Mouse (Mus musculus) mouse trophoblast stem cell (cell line): ENCODE results near the gene Barx2.

Source experiments
- in situ Hi-C, 2 experiments: fragments of 300-500 bp; cut with MseI, MboI; formaldehyde crosslinking; loops; 2 replicates in 1 of 2; 3 replicates in 1 of 2; pipeline ENCODE4 v1.15.1; 2025

The Barx2 gene

DNA sequence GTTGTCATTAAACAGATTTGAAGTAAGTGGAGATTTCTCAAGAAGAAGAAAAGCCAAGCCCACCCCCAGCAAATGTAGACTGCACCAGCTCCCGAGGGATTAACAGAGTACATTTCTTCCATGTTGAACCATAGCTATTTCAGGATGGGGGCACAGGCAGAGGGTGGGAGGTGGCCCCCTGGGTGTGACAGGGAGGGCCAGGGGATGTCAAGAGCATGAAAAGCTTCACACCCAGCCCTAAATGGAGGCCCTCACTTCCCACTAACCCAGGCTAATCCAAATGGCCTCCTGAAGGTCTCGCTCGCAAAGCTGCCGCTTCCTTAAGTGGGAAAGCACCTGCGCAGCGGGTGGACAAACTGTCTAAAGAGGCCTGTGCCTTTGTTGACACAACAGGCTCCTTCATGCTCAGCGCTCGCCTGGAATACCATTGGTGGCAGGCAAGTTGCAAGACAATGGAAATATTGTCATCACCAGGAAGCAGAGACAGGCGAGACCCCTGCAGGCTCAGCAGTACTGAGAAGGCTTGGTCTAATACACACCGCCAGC, 18.4 kb downstream of the Barx2 start:
- in situ Hi-C loops: no loop called here

GRCm38 (mm10) chr9:31888333-31888732, 24.9 kb downstream of the Barx2 start:
- in situ Hi-C loops: no loop called here

DNA sequence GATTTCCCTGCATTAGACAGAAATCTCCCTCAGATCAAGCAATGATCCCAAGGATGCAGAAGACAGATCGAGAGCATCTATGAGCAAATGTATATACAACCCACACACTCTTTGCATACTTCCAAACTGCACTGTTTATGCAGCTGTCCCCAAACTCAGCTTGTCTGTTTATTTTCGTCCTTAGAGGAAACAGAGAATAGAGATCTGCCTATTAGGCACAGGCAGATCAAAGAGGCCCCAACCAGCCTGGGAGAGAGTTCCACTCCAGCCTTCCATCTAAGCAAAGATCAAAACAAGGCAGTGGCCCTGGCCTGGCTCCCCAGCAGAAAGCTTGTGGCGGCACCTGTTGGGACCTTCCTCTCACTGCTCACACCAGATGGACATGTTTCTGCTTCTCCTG, 27.0 kb downstream of the Barx2 start:
- in situ Hi-C loops: no loop called here

DNA sequence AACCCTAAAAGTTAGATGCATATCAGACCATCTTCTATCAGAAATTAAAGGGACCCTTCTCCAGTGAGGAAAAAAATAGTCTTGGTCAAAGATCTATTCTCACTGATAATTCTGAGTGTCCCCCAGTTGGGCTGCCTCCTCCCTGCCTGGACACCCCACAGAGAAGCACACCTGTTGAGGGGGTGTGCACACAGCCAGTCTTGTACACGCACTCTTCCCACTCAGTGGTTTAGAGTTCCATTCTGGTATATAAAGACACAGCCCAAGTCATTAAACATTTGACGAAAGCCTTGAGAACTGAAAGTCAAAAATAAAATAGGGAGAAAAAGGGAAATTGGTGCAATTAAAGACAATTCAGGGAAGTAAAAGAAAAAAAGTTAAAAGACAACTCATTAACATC, 30.9 kb downstream of the Barx2 start:
- in situ Hi-C loops: no loop called here

DNA sequence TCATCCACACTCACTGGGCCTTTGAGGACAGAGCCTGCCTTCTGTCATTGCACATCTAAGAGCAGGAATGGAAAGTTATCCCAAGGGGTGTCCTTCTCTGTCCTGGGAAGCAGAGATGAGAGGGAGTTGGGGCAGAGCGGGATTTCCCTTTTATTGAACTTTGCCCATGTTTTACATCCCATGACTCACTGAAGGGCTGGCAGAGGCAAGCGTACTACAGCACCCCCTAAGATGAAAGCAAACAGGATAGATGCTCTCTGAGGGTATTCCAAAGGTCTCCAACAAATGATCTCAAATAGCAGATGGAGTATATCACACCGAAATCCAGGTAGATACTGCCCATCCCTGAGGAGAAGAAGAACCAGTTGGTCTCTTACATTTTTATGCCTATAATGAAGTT, 37.7 kb downstream of the Barx2 start:
- in situ Hi-C loops: no loop called here

GRCm38 (mm10) chr9:31874236-31874635, 39.0 kb downstream of the Barx2 start:
- in situ Hi-C loops: no loop called here

GRCm38 (mm10) chr9:31871410-31871809, 41.9 kb downstream of the Barx2 start:
- in situ Hi-C loops: no loop called here

GRCm38 (mm10) chr9:31868823-31869460, 44.3 kb downstream of the Barx2 start:
- in situ Hi-C loops: no loop called here

- in situ Hi-C loops: no loop called here
Observed at GRCm38 (mm10) chr9:31863830-31864229, 49.4 kb downstream of the Barx2 start.

DNA sequence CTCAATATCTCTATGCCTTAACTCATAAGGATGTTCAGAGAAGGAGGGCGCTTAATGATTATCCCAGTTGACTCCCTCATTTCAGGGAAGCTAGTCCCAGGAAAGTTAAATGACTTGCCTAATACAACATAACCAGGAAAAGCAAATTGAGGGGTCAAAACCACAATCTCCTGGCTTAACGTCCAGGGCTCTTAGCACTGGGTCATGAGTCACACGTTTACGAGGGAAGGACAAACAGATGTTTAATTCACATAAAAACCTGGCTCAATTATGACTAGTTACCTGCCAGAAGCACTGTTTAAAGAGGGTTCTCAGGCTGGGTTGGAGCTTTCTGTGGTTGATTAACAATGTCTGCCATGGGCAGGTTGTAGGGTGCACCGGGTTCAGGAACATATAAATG, 53.8 kb downstream of the Barx2 start:
- in situ Hi-C loops: no loop called here

GRCm38 (mm10) chr9:31858720-31859340, 54.4 kb downstream of the Barx2 start:
- in situ Hi-C loops: no loop called here

- in situ Hi-C loops: no loop called here
Observed at GRCm38 (mm10) chr9:31857512-31857911, 55.8 kb downstream of the Barx2 start.

DNA sequence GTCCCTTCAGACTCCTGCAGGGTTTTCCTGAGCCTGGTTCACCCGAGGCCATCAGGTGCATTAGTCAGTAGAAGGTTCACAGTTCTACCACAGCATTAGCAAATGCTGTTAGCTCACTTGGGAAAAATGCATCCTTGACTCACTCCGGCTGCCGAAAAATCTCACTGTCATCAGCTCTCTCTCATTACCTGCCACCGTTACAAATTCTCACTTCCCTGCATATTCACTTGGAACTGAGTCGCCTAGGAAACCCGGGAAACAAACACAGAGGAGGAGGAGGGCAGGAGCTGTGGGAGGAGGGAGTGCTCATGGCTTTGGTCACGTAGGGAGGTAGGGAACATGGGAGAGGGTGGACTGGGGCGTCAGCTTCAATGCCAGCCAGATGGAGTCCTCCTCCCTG, 56.8 kb downstream of the Barx2 start:
- in situ Hi-C loops: no loop called here

DNA sequence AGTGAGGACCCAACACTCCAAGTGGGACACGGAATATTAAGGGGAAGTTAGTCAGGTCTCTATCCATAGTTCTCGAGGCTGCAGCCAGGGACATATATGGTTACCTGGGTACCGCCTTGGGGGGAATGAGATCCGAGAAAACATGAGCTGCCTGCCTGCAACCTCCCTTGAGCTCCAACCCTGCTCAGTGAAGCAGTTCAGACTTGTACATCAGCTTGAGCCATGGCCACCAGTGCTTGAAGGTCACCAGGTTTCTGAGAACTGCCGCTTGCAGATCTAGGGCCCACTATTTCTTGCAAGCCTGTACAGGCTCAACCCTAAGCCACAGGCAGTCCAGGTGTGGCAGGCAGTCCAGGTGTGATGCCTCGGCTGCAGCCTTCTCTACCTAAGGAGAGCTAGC, 57.6 kb downstream of the Barx2 start:
- in situ Hi-C loops: no loop called here

GRCm38 (mm10) chr9:31851710-31852109, 61.6 kb downstream of the Barx2 start:
- in situ Hi-C loops: no loop called here

GRCm38 (mm10) chr9:31850706-31851105, 62.6 kb downstream of the Barx2 start:
- in situ Hi-C loops: no loop called here

DNA sequence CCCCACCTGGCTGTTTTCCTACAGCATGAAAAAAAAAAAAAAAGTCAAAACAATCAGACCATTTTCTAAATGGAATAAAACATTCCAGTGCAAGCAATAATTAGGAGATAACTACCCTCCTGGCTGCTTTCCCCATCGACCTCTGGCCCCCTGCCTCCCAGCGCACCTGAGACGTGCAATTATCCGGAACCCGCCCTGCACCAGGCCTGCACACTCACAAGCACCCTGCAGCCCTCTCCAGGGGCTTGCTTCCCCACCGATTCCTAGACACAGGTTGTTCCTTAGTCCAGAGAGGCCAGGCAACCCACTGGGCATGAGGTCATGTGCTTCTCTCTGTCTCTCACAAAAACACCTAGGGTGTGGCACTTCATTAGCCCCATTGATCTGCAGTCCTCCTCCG, 63.9 kb downstream of the Barx2 start:
- in situ Hi-C loops: no loop called here

GRCm38 (mm10) chr9:31844614-31845013, 68.6 kb downstream of the Barx2 start:
- in situ Hi-C loops: no loop called here

- in situ Hi-C loops: no loop called here
Observed at GRCm38 (mm10) chr9:31841108-31841815, 72.0 kb downstream of the Barx2 start.

- in situ Hi-C loops: no loop called here
Observed at GRCm38 (mm10) chr9:31840571-31840970, 72.7 kb downstream of the Barx2 start.

DNA sequence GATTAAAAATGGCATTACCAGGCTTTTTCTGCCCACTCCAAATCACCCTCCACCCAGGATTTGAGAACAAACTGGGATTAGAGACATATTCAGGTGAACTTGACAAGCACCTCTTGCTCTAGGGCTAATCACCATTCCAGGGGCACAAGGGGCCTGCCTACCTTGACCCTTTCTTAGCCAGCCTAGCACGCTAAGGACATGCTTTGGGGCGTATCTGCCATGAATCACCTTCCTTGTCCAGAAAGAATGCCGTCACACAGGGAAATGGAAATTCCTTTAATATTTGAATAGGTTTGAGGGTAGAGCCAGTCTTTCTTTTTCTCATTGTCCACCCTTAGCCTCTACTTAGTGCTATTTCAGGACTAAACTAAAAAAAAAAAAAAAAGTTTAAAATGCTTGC, 73.2 kb downstream of the Barx2 start:
- in situ Hi-C loops: no loop called here

DNA sequence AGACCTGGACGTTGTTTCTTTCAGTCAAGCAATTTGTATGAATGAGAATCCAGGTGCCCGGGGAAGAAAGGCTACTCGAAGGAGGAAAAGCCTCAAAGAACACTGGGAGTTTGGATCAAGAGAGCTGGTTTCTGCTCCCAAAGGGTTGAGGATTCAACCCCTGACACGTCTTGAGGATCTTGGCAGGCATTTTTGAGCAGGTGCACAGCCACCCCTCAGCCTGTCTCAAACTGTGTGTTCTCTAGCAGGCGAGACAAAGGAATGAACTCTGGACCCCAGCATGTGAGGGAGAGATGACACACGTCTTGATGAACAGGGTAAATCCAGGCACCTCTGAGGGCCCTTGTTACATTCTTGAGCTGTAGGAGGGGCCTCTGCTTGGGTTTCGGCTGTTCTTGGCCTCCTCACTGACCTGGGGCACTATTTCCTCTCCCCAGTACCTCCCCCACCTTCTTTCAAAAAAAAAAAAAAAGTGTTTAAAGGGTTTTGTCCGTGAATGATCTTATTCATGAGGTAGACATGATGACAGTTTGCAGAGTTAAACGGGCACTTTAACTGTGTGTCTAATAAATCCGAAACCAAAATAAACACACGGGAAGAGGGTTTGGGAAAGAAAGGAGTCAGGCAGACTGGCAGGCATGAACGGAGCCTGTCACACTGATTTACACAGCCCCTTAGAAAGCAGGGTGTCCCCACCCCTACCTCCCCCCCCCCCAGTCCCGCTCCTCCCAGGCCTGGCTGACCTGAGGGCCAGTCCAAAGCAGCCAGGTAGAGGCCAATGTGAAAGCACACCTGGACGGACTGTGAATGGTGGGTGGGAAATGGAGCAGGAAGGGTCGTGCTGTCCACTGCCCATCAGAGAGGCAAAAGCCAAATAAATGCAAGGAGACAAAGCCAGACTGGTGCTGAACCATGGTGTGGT, 73.9 kb downstream of the Barx2 start:
- in situ Hi-C loops: no loop called here
